Mouse (Mus musculus) layer of hippocampus, adult 9-11 months (tissue): ENCODE measurements around the gene Arhgdia.

Source experiments
- DNase-seq: peaks from one replicate; pipeline ENCODE4 v3.0.0; 2022

Arhgdia gene

DNA sequence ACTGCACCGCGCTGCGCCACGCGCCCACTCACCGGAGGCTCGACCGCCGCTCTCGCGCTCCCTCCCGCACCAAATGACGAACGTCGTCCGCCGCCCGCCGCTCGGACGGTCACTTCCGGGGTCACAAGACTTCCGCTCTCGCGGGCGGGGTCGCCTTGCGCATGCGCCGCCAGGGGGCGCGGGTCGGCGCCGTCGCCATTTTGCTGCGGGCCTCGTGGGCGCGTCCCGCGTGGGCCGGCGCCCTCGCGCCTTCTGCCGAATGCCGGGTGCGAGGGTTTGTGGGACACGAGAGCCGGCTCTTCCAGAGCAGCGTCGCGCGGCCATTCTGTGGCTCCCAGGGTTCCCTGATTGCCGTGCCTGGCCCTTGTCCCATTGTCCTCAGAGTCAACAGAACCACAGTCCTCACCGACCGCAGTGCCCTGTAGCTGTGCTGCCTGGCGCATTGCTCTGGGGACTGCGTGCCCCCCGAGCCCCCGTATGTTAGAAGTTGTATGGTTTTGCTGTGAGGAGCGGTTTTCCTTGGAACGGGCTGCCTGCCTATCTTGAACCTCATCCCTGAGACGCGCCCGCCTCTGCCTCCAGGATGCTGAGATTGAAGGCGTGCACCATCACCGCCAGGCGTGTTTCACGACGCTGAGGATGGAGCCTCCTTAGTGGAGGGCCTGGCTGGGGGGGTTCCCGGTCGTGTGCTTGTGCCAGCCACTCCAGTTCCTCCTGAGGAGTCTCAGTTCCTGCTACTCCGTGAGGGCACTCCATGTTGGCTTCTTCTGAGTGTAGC lies at the start of gene Arhgdia:
Gene Arhgdia (minus strand): TSS at position 135 of the 778 bp plus-strand sequence.
- peak; percentile 86 for DNase-seq

- peak; percentile 80 for DNase-seq
Observed at GRCm38 (mm10) chr11:120630401-120630871, 49.0 kb upstream of the Arhgdia start.

- DNase-seq: no peak
Observed at GRCm38 (mm10) chr11:120629911-120630310, 48.5 kb upstream of the Arhgdia start.

GRCm38 (mm10) chr11:120629341-120629730 lies 47.9 kb upstream of the Arhgdia start:
- no peak for DNase-seq

GRCm38 (mm10) chr11:120628601-120629340 lies 47.3 kb upstream of the Arhgdia start:
- no peak for DNase-seq

- no peak for DNase-seq
Observed at GRCm38 (mm10) chr11:120627468-120628300, 46.3 kb upstream of the Arhgdia start.

DNA sequence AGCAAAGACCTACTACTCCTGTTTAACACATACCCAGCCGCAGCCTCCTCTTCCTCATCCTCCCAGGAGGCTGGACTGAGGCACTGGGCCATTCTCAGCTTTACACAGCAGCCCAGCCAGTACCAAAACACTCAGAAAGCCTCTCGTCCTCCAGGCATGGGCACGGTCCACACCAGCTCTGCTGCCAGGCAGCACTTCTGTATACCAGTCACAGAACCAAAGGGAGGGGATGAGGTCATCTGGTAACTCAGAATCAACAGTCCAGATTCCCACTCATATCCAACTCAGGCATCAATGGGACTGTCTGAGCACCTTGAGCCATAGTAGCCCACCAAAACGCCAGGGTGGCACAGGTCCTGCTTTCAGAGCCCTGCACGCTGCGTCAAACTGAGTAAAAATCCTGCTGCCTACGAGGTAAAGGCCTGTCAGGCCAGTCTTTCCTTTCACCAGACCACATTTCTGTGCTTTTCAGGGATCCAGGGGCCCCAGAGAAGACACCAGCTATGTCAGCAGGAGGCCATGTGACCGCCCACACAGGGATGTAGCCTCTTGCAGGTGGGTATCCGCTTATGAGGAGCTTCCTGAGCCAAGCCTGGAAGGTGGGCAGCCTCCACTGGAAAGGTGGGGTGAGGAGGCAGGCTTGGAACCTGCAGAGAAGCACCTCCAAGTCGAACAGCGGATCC lies 45.5 kb upstream of the Arhgdia start:
- no peak for DNase-seq

GRCm38 (mm10) chr11:120625152-120625775 lies 43.8 kb upstream of the Arhgdia start, which contains the start of gene Sirt7:
Gene Sirt7, minus strand, starts transcription at chr11:120625240.
- no peak for DNase-seq

GRCm38 (mm10) chr11:120624680-120625111 lies 43.3 kb upstream of the Arhgdia start:
- DNase-seq: peak; percentile 84

DNA sequence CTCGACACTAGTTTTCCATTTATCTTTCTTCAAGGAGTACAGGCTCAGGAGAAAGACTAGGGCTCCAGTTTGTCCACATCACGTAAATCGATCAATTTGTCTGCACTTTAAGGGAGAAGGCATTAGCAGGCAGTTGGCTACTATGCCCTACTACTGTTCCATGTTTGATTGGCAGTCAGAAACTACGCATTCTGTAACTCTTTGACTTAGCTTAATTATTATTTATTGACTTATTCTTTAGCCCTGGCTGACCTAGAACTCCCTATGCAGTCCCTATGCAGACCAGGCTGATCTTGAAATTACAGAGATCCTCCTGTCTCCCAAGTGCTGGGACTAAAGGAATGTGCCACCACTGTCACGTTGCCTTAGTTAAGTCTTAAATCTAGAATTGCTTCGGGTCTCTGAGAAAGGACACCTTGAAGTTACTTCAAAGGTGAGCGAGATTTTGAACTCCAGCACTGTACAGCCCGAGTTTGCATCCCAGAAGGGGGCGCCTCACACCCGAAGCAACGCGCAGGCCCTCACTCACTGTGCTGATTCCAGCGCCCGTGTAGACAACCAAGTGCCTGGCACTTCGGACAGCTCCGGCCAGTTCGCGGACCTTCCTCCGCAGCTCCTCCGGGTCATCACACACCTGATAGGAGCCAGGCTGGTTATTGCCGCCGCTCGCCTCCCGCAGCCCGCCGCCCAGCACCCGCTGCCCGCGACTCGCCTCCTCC lies 42.7 kb upstream of the Arhgdia start:
- DNase-seq: no peak

DNA sequence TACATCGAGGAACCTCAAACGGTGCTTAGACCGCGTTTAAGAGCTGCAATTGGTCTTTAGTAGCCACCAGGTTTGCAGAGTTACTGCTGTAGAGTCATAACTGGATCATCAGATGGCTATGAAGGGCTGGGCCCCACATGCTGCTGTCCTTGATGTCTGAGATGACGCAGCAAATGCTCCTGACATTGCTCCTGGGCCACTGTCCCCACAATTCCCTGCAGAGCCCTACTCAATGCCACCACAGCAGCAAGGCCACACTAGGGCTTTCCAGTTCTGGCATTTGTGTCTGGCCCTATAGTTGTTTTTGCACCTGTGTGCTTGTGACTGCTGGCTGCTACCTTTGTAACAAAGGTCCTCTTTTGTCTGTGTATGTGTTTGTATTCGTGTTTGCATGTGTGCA lies 41.4 kb upstream of the Arhgdia start:
- DNase-seq: no peak

DNA sequence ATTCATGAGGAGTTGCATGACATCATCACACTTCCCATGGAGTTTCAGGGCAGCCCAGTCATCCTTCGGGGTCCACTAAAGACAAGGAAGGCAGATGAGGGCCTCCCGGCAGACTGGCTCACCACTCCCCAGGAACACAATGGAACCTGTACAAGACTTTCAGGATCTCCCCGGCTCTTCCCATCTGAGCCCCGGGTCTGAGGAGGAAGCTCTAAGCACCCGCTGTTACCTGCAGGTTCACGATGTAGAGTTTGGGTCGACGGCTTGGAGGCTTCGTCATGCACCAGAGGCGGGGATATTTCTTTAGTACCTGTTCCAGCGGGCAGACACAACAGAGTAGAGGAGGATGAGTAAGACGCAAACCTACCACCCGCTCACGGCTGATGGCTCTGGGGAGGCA lies 38.8 kb upstream of the Arhgdia start:
- DNase-seq: no peak

DNA sequence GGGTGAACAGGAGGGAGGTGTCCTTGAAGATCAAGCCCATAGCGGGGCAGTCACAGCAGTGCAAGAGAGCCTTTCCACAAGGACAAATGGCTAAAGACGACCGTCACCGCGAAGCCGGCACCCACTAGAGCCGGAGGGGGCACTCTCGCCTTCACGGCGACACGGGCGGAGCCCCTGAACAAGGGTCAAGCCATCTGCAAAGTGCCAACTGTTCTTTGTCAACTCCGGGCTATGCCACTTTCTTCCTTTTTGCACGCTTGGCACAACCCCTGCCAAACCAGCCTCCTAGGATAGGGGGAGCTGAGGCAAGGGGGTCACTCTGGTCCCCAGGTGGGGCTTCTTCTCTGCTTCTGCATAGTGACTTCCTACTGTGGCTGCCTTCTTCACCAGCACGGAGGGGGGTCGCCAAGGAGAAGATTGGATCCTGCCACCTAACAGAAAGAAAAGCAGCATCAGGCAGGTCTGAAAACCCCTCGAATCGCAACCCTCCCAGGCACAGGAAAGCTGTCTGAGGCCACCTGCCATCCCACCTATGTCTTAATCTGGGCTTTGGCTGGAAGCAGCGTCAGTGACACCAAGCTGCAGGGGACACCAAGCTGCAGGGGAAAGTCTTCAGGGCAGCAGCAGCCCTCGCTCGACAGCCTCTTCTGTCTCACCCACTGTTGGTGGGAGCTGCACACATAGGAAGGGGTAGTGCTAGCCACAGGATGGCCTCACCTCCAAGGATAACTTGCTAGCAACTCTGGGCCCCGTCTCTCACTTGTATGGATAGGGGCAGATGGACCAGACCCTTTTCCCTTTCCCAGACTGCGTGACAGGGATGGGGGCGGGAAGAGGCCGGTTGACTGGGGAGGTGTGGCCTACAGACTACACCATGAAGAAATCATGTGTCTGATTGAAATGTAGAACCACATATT lies 37.5 kb upstream of the Arhgdia start:
- no peak for DNase-seq

- DNase-seq: peak; percentile 92
Observed at GRCm38 (mm10) chr11:120617519-120618112, 36.2 kb upstream of the Arhgdia start, which contains the start of gene Pcyt2. Gene Pcyt2, minus strand, starts transcription at chr11:120617936.

DNA sequence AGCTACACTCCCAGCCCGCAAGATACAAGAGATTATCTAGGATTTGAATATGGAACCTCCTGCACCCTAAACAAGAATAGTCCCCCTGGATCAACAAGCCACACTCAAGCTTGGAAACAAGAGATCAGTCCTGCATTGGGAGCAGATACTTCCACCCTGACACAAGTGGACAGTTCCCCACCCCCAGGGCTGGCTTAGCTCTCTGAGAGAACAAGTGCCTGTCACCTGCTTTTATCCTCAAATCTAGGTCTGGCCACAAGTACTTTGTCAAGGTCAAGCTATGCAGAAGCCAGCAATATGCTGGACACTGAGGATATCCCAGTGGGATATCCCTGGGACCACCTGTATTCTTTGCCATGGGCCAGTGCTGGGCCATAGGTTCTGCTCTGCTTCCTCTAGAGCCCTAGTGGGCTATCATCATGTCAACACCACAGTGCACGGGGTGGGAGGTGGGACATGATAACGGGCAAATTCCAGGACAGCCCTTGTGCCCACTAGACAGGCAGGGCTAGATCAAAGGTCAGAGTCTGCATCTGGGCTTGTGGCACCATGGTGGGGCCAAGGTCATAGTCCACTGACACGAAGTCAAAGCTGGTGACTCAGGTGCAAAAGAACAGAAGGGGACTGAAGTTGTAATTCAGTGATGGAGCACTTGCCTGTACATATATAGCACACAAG lies 35.3 kb upstream of the Arhgdia start:
- DNase-seq: no peak

- no peak for DNase-seq
Observed at GRCm38 (mm10) chr11:120615606-120616203, 34.3 kb upstream of the Arhgdia start.

- DNase-seq: no peak
Observed at GRCm38 (mm10) chr11:120615167-120615566, 33.7 kb upstream of the Arhgdia start.

DNA sequence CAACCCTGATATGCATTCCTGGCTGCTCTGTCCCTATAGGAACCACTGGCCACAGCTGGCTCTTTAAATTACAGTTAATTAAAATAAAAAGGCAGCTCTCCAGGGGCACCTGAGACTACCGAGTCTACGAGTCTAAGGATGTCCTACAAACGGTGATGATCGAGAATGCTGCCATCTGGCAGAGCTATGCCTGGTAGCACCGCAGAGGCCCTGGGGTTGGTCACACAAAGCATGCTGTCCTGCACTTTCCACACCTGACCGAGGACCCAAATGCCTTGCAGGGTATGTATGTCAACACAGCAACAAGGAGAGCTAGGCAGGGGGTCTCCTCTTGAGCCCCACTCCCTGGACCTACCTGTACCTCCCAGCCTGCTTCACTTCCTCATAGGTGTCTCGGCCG lies 32.6 kb upstream of the Arhgdia start:
- DNase-seq: no peak
